Mouse (Mus musculus) neutrophil, adult 5-6 weeks (primary cell): Measurements from ENCODE around the gene Far1. TPM values are rescaled to one million over a fixed set of nuclear protein-coding genes. Genes with fewer than 3 reads are reported as not detected.

ENCODE experiments used
- total RNA-seq: library from RNA; stranded (forward); fragments of 200-1000 nt; gene quantifications from 2 replicates; pipeline ENCODE4 v1.2.3, GENCODE M21; 2017

Gene Far1
- total RNA-seq, 1 experiment from 2014 or later = 282 TPM

Other genes starting within 250 kb of the Far1 start
- gene Btbd10, start 144.4 kb upstream of the Far1 start, total RNA-seq = 73.9 and 74.3 TPM in 2 replicates
- gene Pth, start 125.3 kb upstream of the Far1 start, total RNA-seq = not detected in 2 replicates